ENCODE assay signal across 26 mouse cellular contexts in genomic region chr13:30994249-30994858, GRCm38 (mm10). TPM values are rescaled to one million over a fixed set of nuclear protein-coding genes. Genes with fewer than 3 reads are reported as not detected.
DNase-seq lines count a peak whose midpoint lies in the region; ATAC-seq and TF ChIP-seq lines count a peak whose summit lies in the region.
"Had no signal": no experiment of that assay in that cellular context is flagged by ENCODE, and none has a peak within 500 bp of the region (broad histone marks: within the 10 kb centered on the region; RNA-seq: fewer than 3 reads in every experiment).

No protein-coding gene starts in this region.

- H3K9me3 ChIP-seq in midbrain, embryonic 11.5 days (ENCODE audit: control insufficient read depth, low read length): no peaks in the 10 kb centered on the region
- H3K9me3 ChIP-seq in midbrain, embryonic 13.5 days: no peaks in the 10 kb centered on the region
- no peaks in the 10 kb centered on the region for H3K9me3 ChIP-seq in liver, postnatal 0 days (ENCODE audit: low read length)
- no peaks in the 10 kb centered on the region for H3K9me3 ChIP-seq in forebrain, embryonic 12.5 days
- H3K9me3 ChIP-seq: embryonic facial prominence, embryonic 12.5 days; heart, embryonic 10.5 days; hindbrain, embryonic 15.5 days; liver, embryonic 13.5 days; midbrain, embryonic 15.5 days had no signal

- H3K27ac ChIP-seq in midbrain, embryonic 11.5 days (ENCODE audit: low read depth, low read length): no peak overlapping the region
- no peak overlapping the region for H3K27ac ChIP-seq in midbrain, embryonic 13.5 days
- peak overlapping the region; percentile 39; the same call in 1 of the 2 replicates for H3K27ac ChIP-seq in macrophage
- no peak overlapping the region for H3K27ac ChIP-seq in liver, postnatal 0 days (ENCODE audit: low read depth)
- H3K27ac ChIP-seq in forebrain, embryonic 12.5 days: no peak overlapping the region
- H3K27ac ChIP-seq: embryonic facial prominence, embryonic 12.5 days; heart, embryonic 10.5 days; hindbrain, embryonic 15.5 days; kidney, postnatal 0 days; left cerebral cortex, adult 2 months; liver, embryonic 13.5 days; midbrain, embryonic 15.5 days had no signal

- no peaks in the 10 kb centered on the region for H3K79me2 ChIP-seq in macrophage (ENCODE audit: inconsistent target)

- WGBS in midbrain, embryonic 11.5 days: 82% methylated on average over 6 of the region's 6 CpGs
- 82% methylated on average over 6 of the region's 6 CpGs for WGBS in midbrain, embryonic 13.5 days
- WGBS in macrophage (ENCODE audit: missing documents): 33% methylated on average over 6 of the region's 6 CpGs
- 49% methylated on average over 6 of the region's 6 CpGs for WGBS in liver, postnatal 0 days (ENCODE audit: insufficient replicate concordance)
- 81% methylated on average over 6 of the region's 6 CpGs for WGBS in forebrain, embryonic 12.5 days

- no peak for ATAC-seq in midbrain, embryonic 11.5 days (ENCODE audit: low FRiP score)
- no peak for ATAC-seq in midbrain, embryonic 13.5 days
- ATAC-seq in liver, postnatal 0 days: no peak
- no peak for ATAC-seq in forebrain, embryonic 12.5 days (ENCODE audit: low FRiP score)
- ATAC-seq: Patski had no signal

- no peaks in the 10 kb centered on the region for H3K27me3 ChIP-seq in midbrain, embryonic 11.5 days (ENCODE audit: control insufficient read depth, insufficient read depth, low read length)
- H3K27me3 ChIP-seq in midbrain, embryonic 13.5 days: no peaks in the 10 kb centered on the region
- H3K27me3 ChIP-seq in liver, postnatal 0 days (ENCODE audit: insufficient read depth, low read length): no peaks in the 10 kb centered on the region
- H3K27me3 ChIP-seq in forebrain, embryonic 12.5 days: peaks cover 5% of the 10 kb centered on the region; the same call in 1 of the 2 replicates
- H3K27me3 ChIP-seq: hindbrain, embryonic 15.5 days; midbrain, embryonic 15.5 days had no signal

- peak; percentile 64 for DNase-seq in midbrain, embryonic 11.5 days (ENCODE audit: low spot score, missing footprints)
- peak; percentile 22 for DNase-seq in NIH3T3 (ENCODE audit: low read depth)
- DNase-seq in right cerebral cortex, adult 2 months (ENCODE audit: low spot score in 2 of 2): no peak
- no peak for DNase-seq in liver, postnatal 0 days
- DNase-seq: cerebellum, adult 11-12 months; liver, embryonic 13.5 days had no signal

- no peaks in the 10 kb centered on the region for H3K36me3 ChIP-seq in midbrain, embryonic 11.5 days (ENCODE audit: control insufficient read depth, insufficient read depth, low read length)
- no peaks in the 10 kb centered on the region for H3K36me3 ChIP-seq in midbrain, embryonic 13.5 days
- no peaks in the 10 kb centered on the region for H3K36me3 ChIP-seq in macrophage (ENCODE audit: inconsistent target)
- no peaks in the 10 kb centered on the region for H3K36me3 ChIP-seq in liver, postnatal 0 days (replicated peaks; ENCODE audit: insufficient read depth, low read length)
- H3K36me3 ChIP-seq in forebrain, embryonic 12.5 days (replicated peaks): no peaks in the 10 kb centered on the region
- H3K36me3 ChIP-seq: embryonic facial prominence, embryonic 12.5 days; heart, embryonic 10.5 days; hindbrain, embryonic 15.5 days; liver, embryonic 13.5 days; midbrain, embryonic 15.5 days had no signal

- H3K4me2 ChIP-seq in midbrain, embryonic 11.5 days: no peak overlapping the region
- H3K4me2 ChIP-seq in midbrain, embryonic 13.5 days (replicated peaks): no peak overlapping the region
- no peak overlapping the region for H3K4me2 ChIP-seq in liver, postnatal 0 days (ENCODE audit: low read depth, low read length)
- no peak overlapping the region for H3K4me2 ChIP-seq in forebrain, embryonic 12.5 days
- H3K4me2 ChIP-seq: embryonic facial prominence, embryonic 12.5 days; hindbrain, embryonic 15.5 days; liver, embryonic 13.5 days; midbrain, embryonic 15.5 days had no signal

- H3K4me1 ChIP-seq in midbrain, embryonic 11.5 days (ENCODE audit: control insufficient read depth, insufficient read depth, low read length): no peaks in the 10 kb centered on the region
- no peaks in the 10 kb centered on the region for H3K4me1 ChIP-seq in midbrain, embryonic 13.5 days (replicated peaks)
- H3K4me1 ChIP-seq in liver, postnatal 0 days (ENCODE audit: insufficient read depth): no peaks in the 10 kb centered on the region
- H3K4me1 ChIP-seq in forebrain, embryonic 12.5 days: no peaks in the 10 kb centered on the region
- H3K4me1 ChIP-seq: heart, embryonic 10.5 days; hindbrain, embryonic 15.5 days; liver, embryonic 13.5 days; midbrain, embryonic 15.5 days had no signal

- TF ChIP-seq EP300 in liver, postnatal 0 days (IDR thresholded peaks at IDR 0.05; ENCODE audit: low read depth): no peak

- H3K9ac ChIP-seq in midbrain, embryonic 11.5 days (ENCODE audit: low read length): no peak overlapping the region
- no peak overlapping the region for H3K9ac ChIP-seq in midbrain, embryonic 13.5 days (replicated peaks)
- no peak overlapping the region for H3K9ac ChIP-seq in liver, postnatal 0 days (replicated peaks)
- no peak overlapping the region for H3K9ac ChIP-seq in forebrain, embryonic 12.5 days
- H3K9ac ChIP-seq: embryonic facial prominence, embryonic 12.5 days; hindbrain, embryonic 15.5 days; liver, embryonic 13.5 days; midbrain, embryonic 15.5 days had no signal

- no peak for TF ChIP-seq CTCF in liver, postnatal 0 days (IDR thresholded peaks at IDR 0.05; ENCODE audit: low read depth)

- no peak overlapping the region for H3K4me3 ChIP-seq in midbrain, embryonic 11.5 days (ENCODE audit: low read depth, low read length)
- H3K4me3 ChIP-seq in midbrain, embryonic 13.5 days (replicated peaks): no peak overlapping the region
- no peak overlapping the region for H3K4me3 ChIP-seq in macrophage (ENCODE audit: inconsistent target)
- H3K4me3 ChIP-seq in liver, postnatal 0 days (ENCODE audit: low read depth, low read length): no peak overlapping the region
- H3K4me3 ChIP-seq in forebrain, embryonic 12.5 days (replicated peaks): no peak overlapping the region
- H3K4me3 ChIP-seq: embryonic facial prominence, embryonic 12.5 days; heart, embryonic 10.5 days; hindbrain, embryonic 15.5 days; left cerebral cortex, adult 2 months; liver, embryonic 13.5 days; megakaryocyte, embryonic 14.5 days; midbrain, embryonic 15.5 days had no signal

RNA-seq across cellular contexts. Expression of gene Gm5447, which starts 20.4 kb away (rescaled TPM):
- polyA plus RNA-seq in midbrain, embryonic 11.5 days (2014; fragmentation: Nextera tagmentation; extraction: Ambion mirVana): not detected in 2 replicates
- polyA plus RNA-seq in midbrain, embryonic 13.5 days (2015; fragmentation: Nextera tagmentation; extraction: Ambion mirVana): 0.11 and 0.14 TPM in 2 replicates
- under 1 TPM in 2 of 26 experiments, not detected in 24; 0.32 to 0.42 TPM for total RNA-seq in macrophage (2018; cell fraction: chromatin; rRNA removed)
- total RNA-seq in macrophage (2018; cell fraction: cytosol; rRNA removed): not detected
- under 1 TPM in 2 of 26 experiments, not detected in 24; 0.28 to 0.59 TPM for total RNA-seq in macrophage (2018; cell fraction: nucleus; rRNA removed)
- polyA plus RNA-seq in macrophage (2018): not detected in 3 replicates
- polyA plus RNA-seq in liver, postnatal 0 days (2015; fragmentation: Nextera tagmentation; extraction: Ambion mirVana): 0.06 TPM in 1 of 2 replicates, not detected in the other
- polyA plus RNA-seq in forebrain, embryonic 12.5 days (2016; fragmentation: Nextera tagmentation; extraction: Ambion mirVana): 0.18 TPM in 1 of 2 replicates, not detected in the other
- total RNA-seq: adrenal gland, adult 2 months; ES-E14; heart, postnatal 4 days; layer of hippocampus, postnatal 10 days had no signal
- polyA plus RNA-seq: adrenal gland, adult 2 months; forebrain, embryonic 11.5 days; large intestine, adult 2 months; liver, embryonic 13.5 days; midbrain, embryonic 15.5 days; neural tube, embryonic 14.5 days had no signal

RNA-seq across cellular contexts. Expression of gene Exoc2, which starts 20.5 kb away (rescaled TPM):
- 41.3 and 49.9 TPM in 2 replicates for polyA plus RNA-seq in midbrain, embryonic 11.5 days (2014; fragmentation: Nextera tagmentation; extraction: Ambion mirVana)
- polyA plus RNA-seq in midbrain, embryonic 13.5 days (2015; fragmentation: Nextera tagmentation; extraction: Ambion mirVana): 44.7 and 50.9 TPM in 2 replicates
- 100 to 1,000 TPM; 118 to 217 (median 176) TPM for total RNA-seq in macrophage (2018; cell fraction: chromatin; rRNA removed)
- 10 to 100 TPM; 26.6 to 38.4 (median 32.7) TPM for total RNA-seq in macrophage (2018; cell fraction: cytosol; rRNA removed)
- total RNA-seq in macrophage (2018; cell fraction: nucleus; rRNA removed): 100 to 1,000 TPM in 4 of 26 experiments, 10 to 100 TPM in 22; 52.4 to 130 (median 74.6) TPM
- 26.3 to 39.0 TPM (median 30.4 TPM) in 3 replicates for polyA plus RNA-seq in macrophage (2018)
- 6.7 and 8.1 TPM in 2 replicates for polyA plus RNA-seq in liver, postnatal 0 days (2015; fragmentation: Nextera tagmentation; extraction: Ambion mirVana)
- 42.7 and 46.5 TPM in 2 replicates for polyA plus RNA-seq in forebrain, embryonic 12.5 days (2016; fragmentation: Nextera tagmentation; extraction: Ambion mirVana)

RNA-seq across cellular contexts. Expression of gene Hus1b, which starts 46.8 kb away (rescaled TPM):
- polyA plus RNA-seq in midbrain, embryonic 11.5 days (2014; fragmentation: Nextera tagmentation; extraction: Ambion mirVana): 0.14 TPM in 1 of 2 replicates, not detected in the other
- polyA plus RNA-seq in midbrain, embryonic 13.5 days (2015; fragmentation: Nextera tagmentation; extraction: Ambion mirVana): not detected in 2 replicates
- total RNA-seq in macrophage (2018; cell fraction: chromatin; rRNA removed): 10 to 100 TPM in 12 of 26 experiments, 1 to 10 TPM in 14; 2.1 to 15.8 (median 9.7) TPM
- total RNA-seq in macrophage (2018; cell fraction: cytosol; rRNA removed): under 1 TPM in 10 of 26 experiments, not detected in 16; 0.09 to 0.71 (median 0.21) TPM
- 10 to 100 TPM in 2 of 26 experiments, 1 to 10 TPM in 24; 1.9 to 10.4 (median 5.1) TPM for total RNA-seq in macrophage (2018; cell fraction: nucleus; rRNA removed)
- not detected in 3 replicates for polyA plus RNA-seq in macrophage (2018)
- not detected in 2 replicates for polyA plus RNA-seq in liver, postnatal 0 days (2015; fragmentation: Nextera tagmentation; extraction: Ambion mirVana)
- 0.17 TPM in 1 of 2 replicates, not detected in the other for polyA plus RNA-seq in forebrain, embryonic 12.5 days (2016; fragmentation: Nextera tagmentation; extraction: Ambion mirVana)
- polyA plus RNA-seq: forebrain, embryonic 11.5 days; heart, embryonic 16.5 days; hindbrain, embryonic 15.5 days; kidney, adult 2 months; liver, embryonic 13.5 days; midbrain, embryonic 15.5 days; Patski had no signal

Comparison
In these comparisons a context has a peak if more than half of its experiments do, and no peak if none do; other contexts are left out.
1. DNase-seq: peak in midbrain, embryonic 11.5 days (single experiment) and NIH3T3 (single experiment); none in right cerebral cortex, adult 2 months (0 of 2) and liver, postnatal 0 days (single experiment).